Mouse (Mus musculus): ENCODE data around the gene Pom121.

Gene Pom121

GRCm38 (mm10) chr5:135368312-135368711, 26.0 kb downstream of the Pom121 start:
- DNase-seq (ENCODE audit: low spot score), result no peak

GRCm38 (mm10) chr5:135367841-135368240, 26.5 kb downstream of the Pom121 start:
- no peak for DNase-seq (ENCODE audit: low spot score)

- no peak for DNase-seq (ENCODE audit: low spot score)
These were observed 30.8 kb downstream of the Pom121 start for GRCm38 (mm10) chr5:135363540-135363939.

- no peak for DNase-seq (ENCODE audit: low spot score)
These were observed 31.8 kb downstream of the Pom121 start for GRCm38 (mm10) chr5:135362572-135362971.

- no peak for DNase-seq (ENCODE audit: low spot score)
These were observed 34.6 kb downstream of the Pom121 start for GRCm38 (mm10) chr5:135359772-135360171.

- no peak for DNase-seq (ENCODE audit: low spot score)
These were observed 36.8 kb downstream of the Pom121 start for GRCm38 (mm10) chr5:135357556-135357955.

GRCm38 (mm10) chr5:135356090-135356489, 38.3 kb downstream of the Pom121 start:
- no peak for DNase-seq (ENCODE audit: low spot score)

GRCm38 (mm10) chr5:135353564-135353963, 40.8 kb downstream of the Pom121 start:
- DNase-seq (ENCODE audit: low spot score), result no peak

- no peak for DNase-seq (ENCODE audit: low spot score)
These were observed 41.4 kb downstream of the Pom121 start, which contains the start of gene Trim50 for GRCm38 (mm10) chr5:135352995-135353394. Gene Trim50 (plus strand): TSS chr5:135353295.

- DNase-seq (ENCODE audit: low spot score), result no peak
These were observed 42.7 kb downstream of the Pom121 start for GRCm38 (mm10) chr5:135351606-135352005.

GRCm38 (mm10) chr5:135349862-135350261, 44.5 kb downstream of the Pom121 start, which contains the start of gene Fkbp6:
Gene Fkbp6 (minus strand): TSS chr5:135350044.
- DNase-seq (ENCODE audit: low spot score), result no peak

GRCm38 (mm10) chr5:135347511-135348011, 46.8 kb downstream of the Pom121 start:
- no peak for DNase-seq (ENCODE audit: low spot score)

GRCm38 (mm10) chr5:135346430-135346829, 47.9 kb downstream of the Pom121 start:
- DNase-seq (ENCODE audit: low spot score), result no peak

- DNase-seq (ENCODE audit: low spot score), result no peak
These were observed 48.4 kb downstream of the Pom121 start for GRCm38 (mm10) chr5:135345989-135346388.

- no peak for DNase-seq (ENCODE audit: low spot score)
These were observed 56.8 kb downstream of the Pom121 start for GRCm38 (mm10) chr5:135337575-135337974.

- DNase-seq (ENCODE audit: low spot score), result no peak
These were observed 63.2 kb downstream of the Pom121 start for GRCm38 (mm10) chr5:135331161-135331560.

GRCm38 (mm10) chr5:135330201-135330600, 64.1 kb downstream of the Pom121 start:
- DNase-seq (ENCODE audit: low spot score), result no peak

- no peak for DNase-seq (ENCODE audit: low spot score)
These were observed 64.9 kb downstream of the Pom121 start for GRCm38 (mm10) chr5:135329471-135329870.

All from spleen, adult 12 weeks (tissue).